Mouse (Mus musculus) Muller cell, postnatal 12 days (primary cell): ENCODE measurements around the gene Zcwpw1.
"Not testable (repeated sequence)": the region's sequence is repeated elsewhere in the genome, so short reads cannot be mapped to it uniquely, and the experiment has no call there.

Experiments
- DNase-seq: peaks from one replicate; pipeline ENCODE4 v3.0.0-alpha.2; 2015; ENCODE audit errors: inconsistent ontology term

Zcwpw1 gene

DNA sequence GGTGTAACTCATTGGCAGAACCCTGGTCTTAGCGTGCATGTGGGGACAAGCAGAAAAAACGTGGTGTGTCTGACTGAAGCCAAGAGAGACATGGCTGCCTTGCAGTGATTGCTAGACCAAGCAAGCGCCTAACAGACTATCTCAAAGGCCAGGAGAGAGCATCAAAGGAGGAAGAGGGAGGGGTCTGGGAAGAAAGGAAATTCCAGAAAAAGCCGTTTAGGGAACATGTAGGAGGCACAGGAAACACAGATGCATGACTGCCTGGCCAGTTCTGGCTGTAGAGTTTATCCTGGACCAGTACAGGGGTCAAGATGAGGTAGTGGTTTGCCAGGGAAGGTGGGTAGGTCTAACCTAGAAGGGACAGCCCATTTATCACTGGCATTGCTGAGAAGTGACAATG is 45.9 kb downstream of the Zcwpw1 start:
- DNase-seq = no peak

DNA sequence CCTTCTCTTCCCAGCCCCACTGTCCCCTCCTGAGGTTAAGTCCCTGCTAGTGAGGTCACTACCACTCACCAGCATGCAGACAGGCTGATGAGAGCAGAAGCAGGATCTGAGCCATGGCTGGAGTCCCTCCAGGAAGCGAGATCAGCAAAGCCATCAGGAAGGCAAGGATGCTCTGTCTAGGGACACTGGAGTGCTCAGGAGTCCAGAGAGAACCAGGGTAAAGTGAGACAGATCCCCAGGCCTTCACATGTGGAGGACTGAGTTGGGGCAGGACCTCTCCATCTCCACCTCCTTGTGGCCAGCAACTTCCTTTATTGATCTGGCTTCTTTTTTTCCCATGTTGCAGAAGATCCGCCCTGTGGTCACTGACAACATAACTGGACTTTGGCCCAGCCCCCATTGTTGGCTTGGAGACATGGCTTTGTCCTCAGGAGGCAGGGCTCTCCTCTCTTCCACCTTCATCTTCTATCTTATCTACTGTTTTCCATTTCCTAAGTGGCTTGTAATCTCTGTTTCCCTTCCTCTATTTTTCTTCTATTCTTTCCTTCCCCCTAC is 48.4 kb downstream of the Zcwpw1 start, which contains the start of gene Pilra:
Gene Pilra (minus strand): TSS at position 316 of the 555 bp plus-strand sequence.
- DNase-seq = not testable (repeated sequence)

DNA sequence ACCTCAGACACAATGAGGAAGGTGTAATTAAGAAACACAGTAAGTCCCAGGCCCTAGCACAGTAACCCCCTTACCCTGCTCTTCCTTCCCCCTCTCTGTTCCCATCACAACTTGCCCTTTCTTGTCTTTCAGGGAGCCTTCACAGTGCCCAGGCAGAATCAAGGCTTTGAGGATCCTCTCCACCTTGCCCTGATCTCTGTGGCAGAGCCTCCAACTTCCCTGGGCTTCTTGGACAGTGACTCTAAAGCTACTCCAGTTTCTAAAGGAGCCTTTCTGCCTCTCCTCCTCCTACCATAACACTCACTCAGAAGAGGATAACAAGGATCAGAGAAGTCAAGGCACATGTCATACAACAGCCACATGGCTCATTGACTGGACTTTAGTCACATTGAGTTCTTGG is 49.0 kb downstream of the Zcwpw1 start:
- no peak for DNase-seq

DNA sequence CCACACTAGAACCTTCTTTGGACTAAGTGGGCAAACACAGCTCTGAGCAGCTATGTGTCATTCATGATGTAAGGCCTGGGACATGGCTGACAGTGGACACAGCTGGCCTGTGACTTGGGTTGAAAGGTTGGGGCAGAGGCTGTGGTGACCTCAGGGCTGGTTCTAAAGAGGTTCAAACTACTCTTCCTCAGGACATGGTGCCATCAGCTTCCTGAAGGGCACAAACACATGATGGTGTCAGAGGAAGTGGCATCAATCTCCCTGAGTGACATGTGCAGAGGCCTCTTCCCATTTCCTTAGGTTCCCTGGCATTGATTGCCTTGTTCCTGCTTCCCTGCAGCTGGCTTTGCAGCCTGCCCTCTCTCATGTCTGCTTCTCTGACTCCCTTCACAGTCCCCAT is 49.5 kb downstream of the Zcwpw1 start:
- not testable (repeated sequence) for DNase-seq

DNA sequence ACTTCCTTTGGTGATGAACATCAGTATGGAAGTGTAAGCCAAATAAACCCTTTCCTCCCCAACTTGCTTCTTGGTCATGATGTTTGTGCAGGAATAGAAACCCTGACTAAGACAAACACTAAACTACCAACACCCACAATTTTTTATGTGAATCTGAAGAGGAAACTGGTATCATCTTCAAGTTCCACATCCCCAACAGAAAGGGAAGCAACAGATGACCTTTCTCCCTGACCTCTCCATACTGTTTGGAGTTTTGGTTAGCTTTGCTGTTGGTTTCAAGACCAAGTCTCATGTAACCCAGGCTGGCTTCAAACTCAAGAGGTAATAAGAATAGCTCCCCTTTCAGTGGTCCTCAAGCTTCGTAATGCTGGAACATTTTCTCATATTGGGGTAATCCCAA is 62.7 kb downstream of the Zcwpw1 start:
- DNase-seq = not testable (repeated sequence)

DNA sequence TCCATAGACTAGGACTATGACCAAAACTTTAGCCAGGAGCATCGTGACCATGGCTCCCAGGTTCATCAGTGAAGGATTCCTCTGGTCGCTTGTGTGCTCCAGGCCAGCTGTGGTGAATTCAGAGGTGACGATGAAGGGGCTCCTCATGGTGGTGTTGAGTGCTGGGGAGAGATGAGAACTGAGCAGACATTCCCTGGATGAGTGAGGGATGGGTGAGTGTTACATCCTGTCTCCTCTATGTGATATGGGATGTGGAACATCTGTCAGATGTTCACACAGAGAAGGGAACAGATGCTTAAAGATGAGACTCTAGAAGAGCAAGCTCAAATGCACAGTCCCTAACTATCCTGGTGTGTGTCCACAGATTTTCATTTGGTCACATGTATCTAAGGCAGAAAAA is 67.3 kb downstream of the Zcwpw1 start:
- not testable (repeated sequence) for DNase-seq

DNA sequence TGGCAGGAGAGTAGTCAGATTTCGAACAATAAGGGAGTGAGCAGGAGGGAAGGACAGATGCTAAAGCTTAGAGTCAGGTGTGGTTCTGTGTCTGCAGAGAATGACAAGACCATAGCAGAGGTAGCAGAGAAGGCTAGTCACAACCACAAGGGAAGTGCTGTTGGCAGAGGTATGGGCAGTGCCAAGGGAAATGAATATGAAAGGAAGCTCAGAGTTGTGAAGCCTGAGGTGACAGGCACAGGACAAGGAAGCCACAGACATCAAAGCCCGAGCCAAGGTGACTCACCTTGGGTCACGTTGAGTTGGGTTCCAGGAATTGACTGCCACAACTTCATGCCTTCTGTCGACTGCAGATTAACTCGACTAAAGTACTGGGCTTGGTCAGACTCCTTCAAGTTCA is 69.3 kb downstream of the Zcwpw1 start:
- not testable (repeated sequence) for DNase-seq

DNA sequence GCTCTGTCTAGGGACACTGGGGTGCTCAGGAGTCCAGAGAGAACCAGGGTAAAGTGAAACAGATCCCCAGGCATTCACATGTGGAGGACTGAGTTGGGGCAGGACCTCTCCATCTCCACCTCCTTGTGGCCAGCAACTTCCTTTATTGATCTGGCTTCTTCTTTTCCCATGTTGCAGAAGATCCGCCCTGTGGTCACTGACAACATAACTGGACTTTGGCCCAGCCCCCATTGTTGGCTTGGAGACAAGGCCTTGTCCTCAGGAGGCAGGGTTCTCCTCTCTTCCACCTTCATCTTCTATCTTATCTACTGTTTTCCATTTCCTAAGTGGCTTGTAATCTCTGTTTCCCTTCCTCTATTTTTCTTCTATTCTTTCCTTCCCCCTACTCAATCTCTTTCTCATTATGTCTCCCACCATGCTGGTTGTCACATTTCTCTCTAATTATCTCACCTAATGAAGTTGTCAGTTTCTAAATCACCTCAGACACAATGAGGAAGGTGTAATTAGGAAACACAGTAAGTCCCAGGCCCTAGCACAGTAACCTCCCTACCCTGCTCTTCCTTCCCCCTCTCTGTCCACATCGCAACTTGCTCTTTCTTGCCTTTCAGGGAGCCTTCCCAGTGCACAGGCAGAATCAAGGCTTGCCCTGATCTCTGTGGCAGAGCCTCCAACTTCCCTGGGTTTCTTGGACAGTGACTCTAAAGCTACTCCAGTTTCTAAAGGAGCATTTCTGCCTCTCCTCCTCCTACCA is 70.5 kb downstream of the Zcwpw1 start, which contains the start of gene Pilrb1:
Gene Pilrb1 (minus strand): TSS at position 147 of the 751 bp plus-strand sequence.
- not testable (repeated sequence) for DNase-seq

DNA sequence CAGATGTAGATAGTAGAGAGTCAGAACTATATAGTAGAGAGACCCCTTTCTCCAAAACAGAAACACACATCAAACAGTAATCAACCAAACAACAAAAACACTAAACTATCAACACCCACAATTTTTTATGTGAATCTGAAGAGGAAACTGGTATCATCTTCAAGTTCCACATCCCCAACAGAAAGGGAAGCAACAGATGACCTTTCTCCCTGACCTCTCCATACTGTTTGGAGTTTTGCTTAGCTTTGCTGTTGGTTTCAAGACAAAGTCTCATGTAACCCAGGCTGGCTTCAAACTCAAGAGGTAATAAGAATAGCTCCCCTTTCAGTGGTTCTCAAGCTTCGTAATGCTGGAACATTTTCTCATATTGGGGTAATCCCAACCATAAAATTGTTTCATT is 76.4 kb downstream of the Zcwpw1 start:
- not testable (repeated sequence) for DNase-seq

DNA sequence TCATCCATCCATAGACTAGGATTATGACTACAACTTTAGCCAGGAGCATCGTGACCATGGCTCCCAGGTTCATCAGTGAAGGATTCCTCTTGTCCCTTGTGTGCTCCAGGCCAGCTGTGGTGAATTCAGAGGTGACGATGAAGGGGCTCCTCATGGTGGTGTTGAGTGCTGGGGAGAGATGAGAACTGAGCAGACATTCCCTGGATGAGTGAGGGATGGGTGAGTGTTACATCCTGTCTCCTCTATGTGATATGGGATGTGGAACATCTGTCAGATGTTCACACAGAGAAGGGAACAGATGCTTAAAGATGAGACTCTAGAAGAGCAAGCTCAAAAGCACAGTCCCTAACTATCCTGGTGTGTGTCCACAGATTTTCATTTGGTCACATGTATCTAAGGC is 81.0 kb downstream of the Zcwpw1 start:
- not testable (repeated sequence) for DNase-seq

DNA sequence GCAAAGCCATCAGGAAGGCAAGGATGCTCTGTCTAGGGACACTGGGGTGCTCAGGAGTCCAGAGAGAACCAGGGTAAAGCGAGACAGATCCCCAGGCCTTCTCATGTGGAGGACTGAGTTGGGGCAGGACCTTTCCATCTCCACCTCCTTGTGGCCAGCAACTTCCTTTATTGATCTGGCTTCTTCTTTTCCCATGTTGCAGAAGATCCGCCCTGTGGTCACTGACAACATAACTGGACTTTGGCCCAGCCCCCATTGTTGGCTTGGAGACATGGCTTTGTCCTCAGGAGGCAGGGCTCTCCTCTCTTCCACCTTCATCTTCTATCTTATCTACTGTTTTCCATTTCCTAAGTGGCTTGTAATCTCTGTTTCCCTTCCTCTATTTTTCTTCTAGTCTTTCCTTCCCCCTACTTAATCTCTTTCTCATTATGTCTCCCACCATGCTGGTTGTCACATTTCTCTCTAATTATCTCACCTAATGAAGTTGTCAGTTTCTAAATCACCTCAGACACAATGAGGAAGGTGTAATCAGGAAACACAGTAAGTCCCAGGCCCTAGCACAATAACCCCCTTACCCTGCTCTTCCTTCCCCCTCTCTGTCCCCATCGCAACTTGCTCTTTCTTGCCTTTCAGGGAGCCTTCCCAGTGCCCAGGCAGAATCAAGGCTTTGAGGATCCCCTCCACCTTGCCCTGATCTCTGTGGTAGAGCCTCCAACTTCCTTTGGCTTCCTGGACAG is 84.2 kb downstream of the Zcwpw1 start, which contains the start of gene Pilrb2:
Gene Pilrb2 (minus strand): TSS at position 172 of the 737 bp plus-strand sequence.
- DNase-seq = not testable (repeated sequence)
